Mouse (Mus musculus): ENCODE results near the gene Cep170b. TPM values are rescaled to one million over a fixed set of nuclear protein-coding genes. Genes with fewer than 3 reads are reported as not detected.

Gene Cep170b
- polyA plus RNA-seq, 1 experiment from 2014 or later = 26.7 TPM

GRCm38 (mm10) chr12:112679027-112679996 lies 40.9 kb upstream of the Cep170b start:
- no peaks in the 10 kb centered on the region for H3K9me3 ChIP-seq
- peak overlapping the region; percentile 97 for H3K4me2 ChIP-seq
- peak overlapping the region; percentile 49 for H3K9ac ChIP-seq
- WGBS = 4% methylated on average over 74 of the region's 87 CpGs
- peaks cover 28% of the 10 kb centered on the region for H3K27me3 ChIP-seq
- H3K27ac ChIP-seq = peak overlapping the region; percentile 33; the same call in 1 of the 2 replicates
- peaks cover 47% of the 10 kb centered on the region for H3K4me1 ChIP-seq
- no peaks in the 10 kb centered on the region for H3K36me3 ChIP-seq
- H3K4me3 ChIP-seq = peak overlapping the region; percentile 67
- ATAC-seq (ENCODE audit: insufficient number of reproducible peaks, low FRiP score, low TSS enrichment, low read depth) = no peak

GRCm38 (mm10) chr12:112683351-112683750 lies 36.9 kb upstream of the Cep170b start:
- Histone ChIP-seq H3K4me2 (no peak overlapping the region), H3K4me3 (no peak overlapping the region), H3K27ac (no peak overlapping the region), H3K27me3 (peaks cover 28% of the 10 kb centered on the region), H3K9ac (no peak overlapping the region), H3K36me3 (no peaks in the 10 kb centered on the region), H3K4me1 (peaks cover 20% of the 10 kb centered on the region), H3K9me3 (no peaks in the 10 kb centered on the region)
- no peak for ATAC-seq (ENCODE audit: insufficient number of reproducible peaks, low FRiP score, low TSS enrichment, low read depth)
- WGBS = 58% methylated on average over 7 of the region's 7 CpGs

GRCm38 (mm10) chr12:112688458-112688857 lies 31.8 kb upstream of the Cep170b start:
- no peak overlapping the region for H3K4me2 ChIP-seq
- ATAC-seq (ENCODE audit: insufficient number of reproducible peaks, low FRiP score, low TSS enrichment, low read depth) = no peak
- WGBS = 71% methylated on average over 15 of the region's 15 CpGs
- no peaks in the 10 kb centered on the region for H3K27me3 ChIP-seq
- no peaks in the 10 kb centered on the region for H3K9me3 ChIP-seq
- no peak overlapping the region for H3K4me3 ChIP-seq
- H3K9ac ChIP-seq = no peak overlapping the region
- H3K36me3 ChIP-seq = no peaks in the 10 kb centered on the region
- no peak overlapping the region for H3K27ac ChIP-seq
- H3K4me1 ChIP-seq = peaks cover 9% of the 10 kb centered on the region

GRCm38 (mm10) chr12:112693185-112694126 lies 26.8 kb upstream of the Cep170b start:
- WGBS = 2% methylated on average over 54 of the region's 54 CpGs
- Histone ChIP-seq H3K36me3 (no peaks in the 10 kb centered on the region), H3K27me3 (no peaks in the 10 kb centered on the region), H3K4me2 (peak overlapping the region; percentile 73), H3K4me3 (peak overlapping the region; percentile 66), H3K9me3 (no peaks in the 10 kb centered on the region), H3K27ac (peak overlapping the region; percentile 79), H3K9ac (peak overlapping the region; percentile 78), H3K4me1 (peaks cover 13% of the 10 kb centered on the region)
- peak; percentile 93 for ATAC-seq (ENCODE audit: insufficient number of reproducible peaks, low FRiP score, low TSS enrichment, low read depth)

- 80% methylated on average over 10 of the region's 10 CpGs for WGBS
- H3K4me2 ChIP-seq = peak overlapping the region; percentile 73
- ATAC-seq (ENCODE audit: insufficient number of reproducible peaks, low FRiP score, low TSS enrichment, low read depth) = no peak
- peak overlapping the region; percentile 66 for H3K4me3 ChIP-seq
- peak overlapping the region; percentile 78 for H3K9ac ChIP-seq
- no peaks in the 10 kb centered on the region for H3K36me3 ChIP-seq
- peaks cover 13% of the 10 kb centered on the region for H3K4me1 ChIP-seq
- H3K27me3 ChIP-seq = no peaks in the 10 kb centered on the region
- H3K9me3 ChIP-seq = no peaks in the 10 kb centered on the region
- peak overlapping the region; percentile 79; the same call in 1 of the 2 replicates for H3K27ac ChIP-seq
Measured at GRCm38 (mm10) chr12:112694127-112694475, 26.2 kb upstream of the Cep170b start.

GRCm38 (mm10) chr12:112696806-112697425 lies 23.3 kb upstream of the Cep170b start:
- Histone ChIP-seq H3K9me3 (no peaks in the 10 kb centered on the region), H3K27ac (no peak overlapping the region), H3K27me3 (no peaks in the 10 kb centered on the region), H3K4me3 (no peak overlapping the region), H3K4me2 (no peak overlapping the region), H3K4me1 (peaks cover 31% of the 10 kb centered on the region), H3K9ac (no peak overlapping the region), H3K36me3 (no peaks in the 10 kb centered on the region)
- no peak for ATAC-seq (ENCODE audit: insufficient number of reproducible peaks, low FRiP score, low TSS enrichment, low read depth)
- WGBS = 81% methylated on average over 3 of the region's 3 CpGs

- Histone ChIP-seq H3K4me3 (peak overlapping the region; percentile 10; the same call in 1 of the 2 replicates), H3K9me3 (no peaks in the 10 kb centered on the region), H3K4me2 (peak overlapping the region; percentile 30), H3K4me1 (peaks cover 20% of the 10 kb centered on the region), H3K27ac (no peak overlapping the region), H3K27me3 (no peaks in the 10 kb centered on the region), H3K36me3 (no peaks in the 10 kb centered on the region), H3K9ac (no peak overlapping the region)
- ATAC-seq (ENCODE audit: insufficient number of reproducible peaks, low FRiP score, low TSS enrichment, low read depth) = peak; percentile 66
- WGBS = 4% methylated on average over 15 of the region's 15 CpGs
Measured at GRCm38 (mm10) chr12:112700522-112700921, 19.7 kb upstream of the Cep170b start.

GRCm38 (mm10) chr12:112702374-112703320 lies 17.6 kb upstream of the Cep170b start:
- Histone ChIP-seq H3K27me3 (peaks cover 11% of the 10 kb centered on the region; the same call in 1 of the 2 replicates), H3K27ac (no peak overlapping the region), H3K4me3 (no peak overlapping the region), H3K9ac (no peak overlapping the region), H3K4me1 (peaks cover 23% of the 10 kb centered on the region), H3K4me2 (no peak overlapping the region), H3K9me3 (no peaks in the 10 kb centered on the region), H3K36me3 (no peaks in the 10 kb centered on the region)
- ATAC-seq (ENCODE audit: insufficient number of reproducible peaks, low FRiP score, low TSS enrichment, low read depth) = no peak
- 43% methylated on average over 6 of the region's 6 CpGs for WGBS

GRCm38 (mm10) chr12:112706704-112707572 lies 13.3 kb upstream of the Cep170b start:
- H3K4me3 ChIP-seq = peak overlapping the region; percentile 23
- 12% methylated on average over 32 of the region's 32 CpGs for WGBS
- no peaks in the 10 kb centered on the region for H3K36me3 ChIP-seq
- H3K4me1 ChIP-seq = peaks cover 5% of the 10 kb centered on the region; the same call in 1 of the 2 replicates
- H3K27ac ChIP-seq = no peak overlapping the region
- H3K9me3 ChIP-seq = no peaks in the 10 kb centered on the region
- H3K9ac ChIP-seq = no peak overlapping the region
- peak overlapping the region; percentile 37 for H3K4me2 ChIP-seq
- H3K27me3 ChIP-seq = peaks cover 19% of the 10 kb centered on the region; the same call in 1 of the 2 replicates
- ATAC-seq (ENCODE audit: insufficient number of reproducible peaks, low FRiP score, low TSS enrichment, low read depth) = peak; percentile 84

- WGBS = 28% methylated on average over 8 of the region's 8 CpGs
- H3K36me3 ChIP-seq = no peaks in the 10 kb centered on the region
- H3K27ac ChIP-seq = no peak overlapping the region
- H3K4me2 ChIP-seq = no peak overlapping the region
- H3K9ac ChIP-seq = no peak overlapping the region
- H3K4me1 ChIP-seq = peaks cover 3% of the 10 kb centered on the region; the same call in 1 of the 2 replicates
- ATAC-seq (ENCODE audit: insufficient number of reproducible peaks, low FRiP score, low TSS enrichment, low read depth) = no peak
- H3K9me3 ChIP-seq = no peaks in the 10 kb centered on the region
- H3K4me3 ChIP-seq = no peak overlapping the region
- peaks cover 19% of the 10 kb centered on the region; the same call in 1 of the 2 replicates for H3K27me3 ChIP-seq
Measured at GRCm38 (mm10) chr12:112707573-112707869, 12.7 kb upstream of the Cep170b start.

Measured in limb, embryonic 15.5 days (tissue).